Mouse (Mus musculus) layer of hippocampus, postnatal 10 days (tissue): ENCODE results near the gene Bach2. TPM values are rescaled to one million over a fixed set of nuclear protein-coding genes. Genes with fewer than 3 reads are reported as not detected.

Source experiments
- DNase-seq, 2 experiments: peaks; one replicate each; pipeline ENCODE4 v3.0.0; 2021; ENCODE audit warnings: low spot score in 2 of 2
- total RNA-seq, 2 experiments: library from RNA; stranded (reverse); gene quantifications; 2 replicates each; pipeline ENCODE4 v1.2.3; 2021

Bach2 gene
- total RNA-seq, 2 experiments from 2014 or later, result 23.8 to 29.4 TPM

DNA sequence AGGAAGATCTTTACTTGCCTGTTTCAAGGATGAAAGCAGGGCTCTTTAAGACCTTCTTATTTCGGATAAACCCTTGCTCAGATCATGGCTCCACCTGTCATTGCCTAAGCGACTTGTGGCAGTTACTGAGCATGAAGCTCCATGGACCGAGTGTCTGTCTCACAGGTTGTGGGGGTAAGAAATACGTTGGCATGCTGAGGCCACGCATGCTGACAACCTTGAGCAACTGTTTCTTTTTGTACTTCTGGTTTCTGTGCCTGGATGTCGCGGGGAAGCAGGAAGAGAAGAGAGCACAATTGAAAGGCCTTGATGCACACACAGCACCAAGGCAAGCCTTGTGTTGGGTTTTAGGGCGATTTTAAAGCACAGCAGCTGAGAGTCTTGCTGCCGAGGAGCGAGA is 87.7 kb downstream of the Bach2 start:
- no peak for DNase-seq

DNA sequence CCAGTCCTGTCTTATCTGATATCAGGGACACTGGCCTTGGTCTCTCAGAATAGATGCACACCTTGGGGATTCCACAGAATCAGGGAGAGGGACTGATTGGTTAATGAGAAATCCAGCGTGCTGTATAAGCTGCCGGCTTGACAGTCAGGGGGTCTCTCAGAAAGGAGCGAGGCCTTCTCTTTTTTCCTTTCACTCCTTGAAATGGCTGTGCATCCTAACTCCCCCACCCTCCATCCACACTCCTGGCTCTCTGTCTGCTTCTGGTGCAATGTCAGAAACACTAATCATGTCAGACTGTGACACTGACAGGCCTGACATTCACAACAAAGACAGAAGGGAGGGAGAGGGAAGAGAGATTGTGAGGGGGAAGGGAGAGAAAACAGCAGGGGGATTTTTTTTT is 88.3 kb downstream of the Bach2 start:
- DNase-seq, result peak in 1 of 2 experiments; percentile 26

DNA sequence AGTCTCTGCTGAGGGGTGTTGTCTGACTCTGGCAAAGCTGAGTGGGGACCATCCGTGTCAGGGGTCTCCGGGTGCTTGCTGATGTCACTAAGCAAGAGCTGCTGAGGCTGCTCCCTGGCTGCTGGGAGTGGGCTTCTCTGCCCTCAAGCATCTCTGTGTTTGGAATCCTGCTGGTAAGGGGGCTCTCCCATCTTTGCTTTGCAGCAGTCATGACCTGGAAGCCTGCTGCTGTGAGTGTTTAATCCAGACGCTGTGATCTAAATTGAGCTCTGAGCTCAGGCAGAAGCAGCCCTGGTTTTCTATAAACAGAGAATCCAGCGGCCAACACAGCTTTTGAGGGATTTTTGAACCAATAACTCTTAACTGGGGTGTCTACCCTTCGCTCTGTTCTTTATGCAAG is 89.0 kb downstream of the Bach2 start:
- no peak for DNase-seq

DNA sequence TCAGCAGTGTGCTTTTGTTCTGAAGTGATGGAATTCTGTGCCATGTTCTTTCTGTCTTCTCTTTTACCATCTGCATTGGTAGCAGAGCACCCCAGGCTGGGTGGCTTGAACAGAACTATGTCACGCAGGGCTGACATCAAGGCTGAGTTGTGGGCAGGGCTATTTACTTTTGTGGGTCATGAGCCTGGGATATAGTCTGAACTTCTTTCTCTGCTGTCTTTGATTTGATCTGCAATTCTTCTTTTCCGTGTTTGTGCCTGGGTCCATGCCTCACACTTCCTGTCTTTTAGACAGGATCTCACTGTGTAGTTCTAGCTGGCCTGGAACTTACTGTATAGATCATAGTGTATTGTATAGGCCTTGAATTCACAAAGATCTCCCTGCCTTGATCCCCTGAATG is 90.0 kb downstream of the Bach2 start:
- no peak for DNase-seq

DNA sequence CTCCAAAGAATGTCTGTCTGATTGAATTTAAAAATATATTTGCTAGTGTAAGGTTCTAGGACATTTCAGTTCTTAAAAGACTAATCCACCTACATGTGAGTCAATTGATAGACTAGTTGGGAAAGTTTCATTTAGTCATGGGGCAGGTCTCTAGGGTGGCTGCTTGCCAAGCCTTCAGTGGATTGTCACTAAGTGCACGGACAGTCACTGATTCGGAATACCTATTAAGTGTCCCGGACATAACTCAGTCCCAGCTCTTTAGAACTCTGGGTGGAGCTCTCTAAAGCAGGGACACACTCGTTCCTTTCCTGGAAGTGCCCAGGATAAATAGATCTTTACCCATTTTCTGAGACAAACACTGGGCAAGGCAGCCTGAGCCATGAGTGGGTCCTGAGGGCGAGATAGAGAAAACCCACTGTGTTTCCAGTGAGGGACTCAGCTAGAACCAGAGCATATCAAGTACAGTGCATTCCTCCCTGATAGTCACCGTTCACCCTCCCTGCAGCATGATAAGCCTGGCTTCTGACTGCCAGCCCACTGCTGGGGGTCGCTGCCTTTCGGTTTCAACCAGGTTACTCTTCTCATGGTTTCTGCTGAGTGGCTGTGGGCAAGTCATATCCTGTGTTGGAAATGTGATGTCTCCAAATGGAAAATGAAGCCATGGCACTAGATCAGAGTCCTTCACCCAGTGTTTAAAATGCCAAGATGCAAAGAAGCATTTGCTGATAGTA is 92.1 kb downstream of the Bach2 start:
- no peak for DNase-seq

DNA sequence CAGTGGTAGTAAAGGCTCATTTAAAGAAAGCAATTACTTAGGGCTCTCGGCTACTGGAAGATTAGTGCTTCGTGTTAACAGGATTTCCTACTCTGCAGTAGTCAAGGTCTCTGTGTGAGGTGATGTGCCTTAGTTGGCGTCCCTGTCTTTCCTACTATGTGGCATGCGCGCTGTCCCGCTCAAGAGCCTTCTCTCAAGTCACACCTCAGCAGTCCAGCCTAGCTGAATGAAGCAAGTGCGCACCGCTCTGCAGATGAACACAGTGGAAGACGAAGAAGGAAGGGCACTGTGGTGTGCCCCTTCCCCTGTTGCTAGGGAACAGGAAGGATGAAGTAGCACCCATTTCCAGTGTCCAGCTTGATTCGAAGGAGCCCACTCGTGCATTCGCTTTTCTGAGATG is 93.4 kb downstream of the Bach2 start:
- DNase-seq, result no peak

DNA sequence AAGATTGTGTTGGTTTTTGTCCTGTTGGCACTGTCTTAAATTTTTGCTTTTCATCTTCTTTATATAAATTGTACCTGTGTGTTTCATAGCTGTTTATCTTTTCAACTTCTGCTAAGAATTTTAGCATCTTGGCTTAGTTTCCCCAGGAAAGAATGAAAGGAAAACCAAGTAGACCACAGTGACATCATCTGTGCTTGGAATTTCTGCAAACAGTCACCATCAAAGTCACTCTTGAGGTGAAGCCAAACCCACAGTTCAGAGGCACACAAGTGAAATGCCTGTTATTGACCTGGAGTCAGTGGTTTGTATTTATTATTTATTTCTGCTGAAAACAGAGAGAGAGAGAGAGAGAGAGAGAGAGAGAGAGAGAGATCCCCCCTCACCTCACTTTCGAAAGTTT is 95.5 kb downstream of the Bach2 start:
- DNase-seq, result no peak

DNA sequence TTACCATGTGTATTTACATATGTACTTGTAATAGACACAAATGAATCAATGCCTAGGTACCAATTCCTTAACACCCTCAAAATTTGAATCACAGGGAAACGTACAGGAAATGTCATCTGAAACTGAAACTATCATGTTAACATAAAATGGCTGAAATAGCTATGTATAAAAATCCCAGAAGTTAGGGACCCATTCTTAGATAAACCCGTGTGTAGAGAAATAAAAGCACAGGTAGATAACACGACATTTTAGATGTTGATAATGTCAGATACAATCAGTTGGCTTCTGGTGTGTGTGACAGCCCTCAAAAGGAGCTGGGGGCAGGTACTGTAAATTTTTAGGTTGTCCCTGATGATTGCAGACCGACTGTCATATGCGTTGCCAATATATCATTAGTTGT is 96.2 kb downstream of the Bach2 start:
- DNase-seq, result no peak

DNA sequence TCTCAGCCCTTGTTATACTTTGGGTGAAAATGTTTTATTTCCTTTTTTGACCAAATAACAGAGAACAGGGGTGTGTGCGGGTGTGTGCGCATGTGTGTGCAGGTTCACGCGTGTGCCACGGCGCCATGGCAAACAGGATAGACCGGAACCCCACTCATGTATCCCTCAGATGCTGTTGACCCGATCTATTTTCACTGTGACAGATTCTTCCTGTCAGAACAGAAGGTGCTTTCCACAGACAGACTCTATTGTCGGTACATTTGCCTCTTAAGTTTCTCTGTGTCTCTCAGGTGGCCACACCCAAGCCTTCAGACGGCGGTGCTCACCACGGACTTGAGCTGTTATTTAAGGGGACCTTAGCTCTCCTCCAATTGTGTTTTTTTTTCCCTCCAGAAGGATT is 97.1 kb downstream of the Bach2 start:
- DNase-seq, result no peak

DNA sequence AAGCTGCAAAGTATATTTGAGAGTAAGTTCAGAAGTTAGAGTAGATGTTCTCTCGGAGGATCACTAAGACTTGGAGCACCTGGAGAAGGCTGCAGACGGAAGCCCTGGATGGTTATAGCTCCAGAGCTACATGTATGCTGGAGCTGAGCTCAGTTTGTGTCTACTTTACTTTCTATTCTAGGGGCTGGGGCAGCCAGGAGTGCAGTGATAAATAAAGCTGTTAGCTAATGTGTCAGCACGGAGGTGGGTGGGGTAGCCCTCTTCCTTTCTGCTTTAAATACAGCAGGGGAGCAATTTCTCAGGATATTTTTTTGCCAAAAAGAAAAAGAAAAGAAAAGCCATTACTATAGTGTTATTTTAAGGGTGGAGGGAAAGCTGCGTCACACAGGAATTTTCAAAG is 98.0 kb downstream of the Bach2 start:
- DNase-seq, result no peak

DNA sequence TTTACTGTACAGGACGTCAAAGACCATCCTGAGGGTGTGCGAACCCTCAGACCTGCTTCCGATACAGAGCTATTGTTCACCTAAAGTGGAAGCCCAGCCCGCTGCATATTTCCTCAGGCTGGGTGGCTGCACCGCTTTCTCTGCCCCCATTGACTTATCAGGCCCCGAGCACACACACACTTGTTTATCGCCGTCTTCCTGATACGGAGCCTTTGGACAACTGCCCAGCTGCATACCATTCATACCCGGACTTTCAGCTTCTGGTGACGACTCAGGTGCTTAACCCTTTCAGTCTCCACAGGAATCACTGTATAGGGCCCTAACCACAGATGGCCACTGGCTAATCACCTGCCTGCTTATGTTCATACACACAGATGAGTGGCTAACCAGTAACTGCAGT is 99.0 kb downstream of the Bach2 start:
- no peak for DNase-seq

DNA sequence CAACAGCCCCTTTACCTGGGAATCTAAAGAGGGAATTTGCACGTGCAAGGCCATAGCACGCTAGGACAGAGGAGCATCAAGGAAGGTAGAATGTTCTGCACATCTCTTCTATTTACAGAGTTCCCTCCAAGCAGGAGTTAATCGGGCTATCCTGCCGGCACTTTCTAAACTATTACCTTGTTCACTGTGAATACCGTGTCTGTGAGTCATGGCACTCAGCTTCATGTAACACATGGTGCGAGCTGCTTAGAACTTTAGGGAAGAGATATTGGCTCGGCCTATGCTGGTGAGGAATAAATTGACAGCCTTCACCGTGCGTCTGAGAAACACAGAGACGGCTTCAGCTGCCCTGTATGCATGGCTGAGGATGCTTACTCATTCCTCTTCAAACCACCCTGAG is 99.8 kb downstream of the Bach2 start:
- DNase-seq, result no peak

DNA sequence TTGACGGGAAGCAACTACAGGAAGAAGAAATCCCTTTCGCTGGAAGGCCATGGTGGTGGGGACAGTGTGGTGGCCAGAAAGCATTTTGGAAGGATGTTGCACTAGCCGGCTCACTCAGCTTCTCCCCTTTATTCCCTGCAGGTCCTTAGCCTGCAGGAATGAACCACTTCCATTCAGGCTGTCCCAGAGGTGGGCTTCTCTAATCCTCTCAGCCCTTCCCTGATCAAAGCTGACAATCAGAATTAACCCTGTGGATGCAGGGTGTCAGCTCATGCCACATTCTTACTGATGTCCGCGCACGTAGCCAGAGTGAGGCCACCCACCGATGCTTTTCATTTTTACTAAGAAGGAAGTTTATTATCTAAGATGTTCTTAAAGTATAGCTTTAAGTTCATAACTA is 102.2 kb downstream of the Bach2 start:
- DNase-seq, result no peak

DNA sequence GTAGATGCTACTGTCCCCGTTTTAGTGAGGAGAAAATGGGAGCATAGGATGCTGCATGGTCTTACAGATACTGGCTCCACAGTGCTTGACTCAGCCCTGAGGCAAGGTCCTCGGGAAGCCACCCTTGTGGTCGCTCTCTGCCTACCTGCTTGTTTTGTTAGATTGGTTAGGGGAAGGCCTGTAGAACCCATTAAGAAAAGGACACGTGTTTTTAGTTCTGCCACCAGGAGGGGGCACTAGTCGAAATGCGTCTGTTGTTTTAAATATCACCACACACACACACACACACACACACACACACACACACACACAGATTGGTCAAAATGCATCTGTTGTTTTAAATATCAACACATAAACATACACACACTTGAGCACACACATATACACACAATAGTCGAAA is 103.7 kb downstream of the Bach2 start:
- no peak for DNase-seq

DNA sequence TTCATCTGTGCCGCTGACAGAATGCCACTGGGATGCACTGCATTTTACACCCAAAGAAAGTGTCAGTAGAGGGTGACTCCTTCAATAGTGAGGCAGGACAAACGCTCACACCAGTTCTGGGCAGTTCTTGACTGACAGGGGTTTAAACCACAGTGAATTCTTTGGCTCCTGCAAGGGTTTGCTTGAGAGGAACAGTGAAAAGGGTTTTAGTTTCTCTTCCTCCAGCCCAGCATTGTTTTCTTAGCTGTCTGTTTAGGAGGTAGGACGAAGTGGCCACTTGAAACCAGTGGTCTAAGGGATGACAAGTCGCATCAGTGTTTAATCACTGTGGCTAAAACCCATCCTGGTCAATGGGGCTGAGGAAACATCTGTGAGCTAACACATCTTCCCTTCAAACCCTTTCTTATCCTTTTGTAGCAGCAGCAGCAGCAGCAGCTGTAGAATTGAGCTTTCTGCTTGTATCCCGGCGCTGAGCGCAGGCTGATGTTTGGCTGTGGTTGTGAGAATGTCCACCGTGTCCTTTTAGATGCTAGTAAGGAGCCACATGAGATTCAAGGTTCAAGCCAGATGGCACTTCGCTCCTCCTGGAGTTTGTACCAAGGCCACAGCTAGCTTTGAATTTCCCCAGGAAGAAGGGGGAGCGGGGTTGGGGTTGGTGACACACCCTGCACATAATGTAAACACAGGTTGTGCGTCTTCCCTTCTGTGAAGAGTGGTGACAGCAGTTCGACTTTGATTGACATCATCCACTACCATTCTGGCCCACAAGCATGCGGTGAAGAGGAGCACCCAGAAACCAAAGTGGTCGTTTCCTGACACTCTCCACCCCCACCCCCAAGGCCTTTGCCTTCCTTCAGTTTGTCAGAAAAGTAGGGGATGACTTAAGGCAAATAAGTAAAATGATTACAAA is 104.9 kb downstream of the Bach2 start:
- DNase-seq, result no peak

DNA sequence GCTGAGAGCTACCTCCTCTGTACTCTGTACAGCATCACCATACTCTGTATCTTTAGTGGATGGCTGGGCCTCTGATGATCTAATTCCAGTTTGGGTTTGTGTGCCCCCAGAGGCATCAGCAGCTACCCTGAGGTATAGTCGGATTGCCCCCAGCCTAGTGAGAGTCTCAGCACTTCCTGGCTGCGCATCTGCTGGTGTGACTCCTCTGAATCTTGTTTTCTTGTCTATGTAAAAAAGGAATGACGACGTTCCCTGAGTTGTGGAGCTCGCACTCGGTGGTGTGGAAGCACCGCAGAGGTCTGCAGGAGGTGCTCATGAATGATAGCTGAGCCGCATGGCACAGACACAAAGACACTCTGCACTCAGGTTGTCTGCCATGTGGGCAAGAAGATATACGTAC is 105.7 kb downstream of the Bach2 start:
- DNase-seq, result no peak

DNA sequence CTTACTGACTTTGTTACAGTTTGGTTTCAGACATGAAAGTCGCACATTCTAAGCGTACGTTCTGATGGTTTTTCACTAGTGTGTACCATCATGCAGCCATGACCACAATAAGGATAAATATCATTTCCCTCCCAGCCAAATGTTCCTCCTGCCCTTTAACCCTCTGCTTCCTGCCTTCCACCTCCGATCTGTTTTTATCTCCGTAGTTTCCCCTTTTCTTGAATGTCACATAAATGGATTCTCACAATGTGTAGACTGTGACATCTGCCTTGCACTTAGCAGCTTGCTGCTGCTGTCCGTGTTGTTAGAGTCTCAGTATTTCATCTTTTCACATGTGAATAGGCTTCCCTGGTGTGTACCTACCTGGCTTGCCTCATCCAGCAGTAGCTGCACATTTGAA is 108.6 kb downstream of the Bach2 start:
- no peak for DNase-seq

DNA sequence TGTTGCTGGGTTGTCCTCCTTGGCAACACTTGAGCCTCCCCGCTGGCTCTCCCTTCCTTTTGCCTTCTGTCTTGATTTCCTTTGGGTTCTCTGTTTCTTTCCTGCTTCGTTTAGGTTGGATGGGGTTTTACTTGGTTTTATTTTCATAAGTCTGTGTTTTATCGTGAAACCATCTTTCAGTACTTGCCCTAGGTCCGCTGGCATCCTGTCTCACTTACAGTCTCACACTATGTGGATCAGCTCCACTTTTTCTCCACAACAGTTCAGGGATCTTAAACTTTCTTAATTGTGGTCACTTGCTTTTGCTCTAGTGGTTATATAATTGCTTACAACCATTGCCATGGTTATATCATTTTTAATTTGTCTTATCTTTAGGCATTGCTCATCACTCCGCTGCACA is 109.1 kb downstream of the Bach2 start:
- no peak for DNase-seq

DNA sequence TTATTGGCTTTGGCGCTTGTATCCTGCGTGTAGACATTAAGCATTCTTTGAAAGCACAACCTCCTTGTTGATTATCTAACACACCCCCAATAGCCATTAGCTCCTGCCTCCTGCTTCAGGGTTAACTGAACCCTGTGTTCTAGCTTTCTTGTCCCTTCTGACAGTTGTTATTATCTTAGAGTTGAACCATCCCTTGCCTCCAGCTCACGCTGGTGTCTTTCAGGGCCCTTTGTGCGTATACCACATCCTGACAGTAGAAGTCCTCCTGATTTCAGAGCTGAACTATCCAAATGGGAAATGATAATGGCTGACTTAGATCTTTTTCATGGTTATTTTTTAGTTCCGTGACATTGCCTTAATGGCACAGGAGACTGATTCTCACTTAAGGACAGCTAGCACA is 110.8 kb downstream of the Bach2 start:
- no peak for DNase-seq

DNA sequence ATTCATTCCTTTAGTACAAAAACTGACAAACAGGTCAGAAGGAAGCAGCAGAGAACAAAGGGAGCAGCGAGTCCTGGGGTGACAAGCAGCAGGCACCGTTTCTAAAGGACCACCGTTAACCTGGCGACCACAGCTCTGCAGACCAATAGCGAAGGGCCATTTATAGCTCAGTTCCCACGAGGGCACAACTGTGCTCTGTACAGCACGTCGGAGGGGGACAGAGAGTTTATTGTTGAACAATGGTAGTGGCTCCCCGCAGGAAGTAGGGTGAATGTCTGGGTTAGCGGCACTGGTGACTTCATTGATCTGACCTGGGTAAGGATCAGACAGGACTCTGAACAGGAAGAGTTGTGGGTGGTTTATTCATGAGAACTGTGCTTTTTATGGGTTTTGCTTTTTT is 112.6 kb downstream of the Bach2 start:
- DNase-seq, result no peak

DNA sequence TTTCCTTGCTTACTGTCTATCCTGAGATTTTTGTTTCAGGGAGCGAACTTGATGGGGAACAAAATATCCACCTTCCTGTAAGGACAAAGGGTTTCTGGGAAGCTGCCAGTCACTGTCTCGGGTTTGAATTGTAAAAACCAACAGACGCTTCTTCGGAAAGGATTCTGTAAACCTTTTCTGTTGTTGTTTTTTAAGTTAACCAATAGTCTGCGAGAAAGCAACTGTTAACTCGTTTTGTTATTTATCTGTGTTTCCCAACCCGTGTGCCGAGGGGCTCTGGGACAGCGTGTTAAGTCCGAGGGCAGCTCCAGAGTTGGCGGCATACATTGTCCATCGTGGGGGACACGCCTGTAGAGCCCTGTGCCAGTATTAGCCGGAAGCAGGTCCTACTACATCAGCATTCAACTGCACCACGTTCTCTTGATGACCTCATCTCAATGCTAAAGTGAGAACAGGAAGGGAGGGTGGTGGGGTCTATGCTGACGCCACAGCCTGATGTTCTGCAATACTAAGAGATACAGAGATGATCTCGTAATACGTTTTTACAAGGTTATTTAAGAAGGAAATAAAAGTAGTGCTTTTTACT is 113.2 kb downstream of the Bach2 start:
- DNase-seq, result no peak

DNA sequence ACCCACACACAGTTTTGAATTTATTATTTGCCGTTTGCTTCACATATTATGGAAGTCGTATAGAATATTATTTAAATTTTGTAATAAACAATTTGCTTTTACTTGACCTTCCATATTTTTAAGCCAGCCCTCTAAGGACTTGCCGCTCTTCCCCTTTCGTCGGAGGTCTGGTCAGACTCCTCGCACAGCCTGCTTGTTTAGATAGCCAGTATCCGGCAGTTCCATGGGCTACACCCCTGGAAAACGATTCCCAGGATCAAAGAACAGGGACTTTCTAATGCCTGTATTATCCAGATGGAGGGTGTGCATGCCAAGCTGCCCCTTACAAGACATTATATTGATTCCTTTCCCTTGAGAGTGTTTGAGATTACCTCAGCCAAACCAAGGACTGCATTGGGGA is 113.8 kb downstream of the Bach2 start:
- no peak for DNase-seq
